Mouse (Mus musculus) heart, embryonic 15.5 days (tissue): ENCODE data around the gene E2f2. TPM values are rescaled to one million over a fixed set of nuclear protein-coding genes. Genes with fewer than 3 reads are reported as not detected.

Experiments
- ATAC-seq: fragments of 200-750 bp; cut with Nextera tagmentation; replicated peaks from 2 replicates; pipeline ENCODE4 v1.8.0; 2017; ENCODE audit warnings: low read depth, moderate TSS enrichment; ENCODE audit not compliant: insufficient number of reproducible peaks, insufficient read depth, low FRiP score
- H3K27ac ChIP-seq: fragments of 300-500 bp; sonication (generic); 2 replicates; pipeline ENCODE4 v1.5.1; 2015; ENCODE audit warnings: mild to moderate bottlenecking, inconsistent platforms
- H3K27me3 ChIP-seq: fragments of 300-500 bp; sonication (generic); 2 replicates; pipeline ENCODE4 v1.6.1; 2015; ENCODE audit warnings: inconsistent platforms
- H3K36me3 ChIP-seq: fragments of 300-500 bp; sonication (generic); 2 replicates; pipeline ENCODE4 v1.6.1; 2015; ENCODE audit warnings: mild to moderate bottlenecking, inconsistent platforms
- H3K4me1 ChIP-seq: fragments of 300-500 bp; sonication (generic); replicated peaks from 2 replicates; pipeline ENCODE4 v1.6.1; 2015; ENCODE audit warnings: inconsistent platforms
- H3K4me2 ChIP-seq: fragments of 300-500 bp; sonication (generic); 2 replicates; pipeline ENCODE4 v1.6.1; 2015; ENCODE audit warnings: inconsistent platforms, mild to moderate bottlenecking, moderate library complexity
- H3K4me3 ChIP-seq: fragments of 300-500 bp; sonication (generic); 2 replicates; pipeline ENCODE4 v1.5.1; 2015; ENCODE audit warnings: mild to moderate bottlenecking, inconsistent platforms
- H3K9ac ChIP-seq: fragments of 300-500 bp; sonication (generic); 2 replicates; pipeline ENCODE4 v1.6.1; 2015; ENCODE audit warnings: mild to moderate bottlenecking, inconsistent platforms
- H3K9me3 ChIP-seq: fragments of 300-500 bp; sonication (generic); replicated peaks from 2 replicates; pipeline ENCODE4 v1.6.1; 2016; ENCODE audit warnings: inconsistent platforms
- WGBS: fragments of 180-500 bp; shearing (Covaris S2); methylation state at CpG from one replicate; pipeline ENCODE4 v1.1.7; 2015; ENCODE audit warnings: mixed read lengths; 5-methylcytosine and 5-hydroxymethylcytosine counted together
- polyA plus RNA-seq: library from polyadenylated mRNA; unstranded; fragments of >200 nt; fragmentation: Nextera tagmentation; extraction: Ambion mirVana; gene quantifications from 2 replicates; pipeline ENCODE4 v1.2.1, GENCODE M21; 2015

Gene E2f2
- 7.8 and 9.6 TPM in 2 replicates for polyA plus RNA-seq

DNA sequence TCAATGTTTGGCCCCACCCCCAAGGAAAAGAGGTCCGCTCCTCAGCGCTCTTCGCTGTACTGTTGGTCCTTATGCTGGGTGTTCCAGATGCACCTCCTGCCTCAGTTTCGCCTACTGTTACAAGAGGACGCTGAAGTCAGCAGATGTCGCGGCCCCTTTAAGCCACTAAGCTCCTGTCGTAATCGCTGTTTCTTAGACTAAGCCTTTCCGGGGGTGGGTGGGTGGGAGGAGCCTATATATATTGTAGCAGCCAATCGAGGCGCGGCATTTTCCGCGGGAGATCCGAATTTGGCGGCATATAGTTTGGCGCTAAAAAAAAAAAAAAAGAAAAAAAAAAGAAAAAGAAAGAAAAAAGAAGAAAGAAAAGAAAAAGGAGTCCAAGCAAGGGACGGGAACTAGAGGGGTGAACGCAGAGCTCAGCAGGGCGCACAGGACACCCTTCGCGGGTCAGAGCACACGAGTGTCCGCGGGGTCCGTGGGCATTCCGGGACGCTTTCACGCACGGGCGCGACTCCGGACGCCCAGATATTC lies at the start of gene E2f2:
E2f2 (plus strand) TSS at position 384 of the 531 bp plus-strand sequence.
- Histone ChIP-seq H3K9ac (peak within 1 kb of the TSS; percentile 74), H3K4me3 (peak within 1 kb of the TSS; percentile 73), H3K4me1 (peaks cover 48% of the 10 kb centered on the region), H3K9me3 (no peaks in the 10 kb centered on the region), H3K27me3 (no peaks in the 10 kb centered on the region), H3K27ac (peak within 1 kb of the TSS; percentile 57), H3K36me3 (no peaks in the 10 kb centered on the region), H3K4me2 (peak within 1 kb of the TSS; percentile 97)
- WGBS, result under 1% methylated on average over 35 of the region's 35 CpGs
- 0 out of 2 replicates have a peak, but pooled peaks have one; percentile 24 for ATAC-seq

DNA sequence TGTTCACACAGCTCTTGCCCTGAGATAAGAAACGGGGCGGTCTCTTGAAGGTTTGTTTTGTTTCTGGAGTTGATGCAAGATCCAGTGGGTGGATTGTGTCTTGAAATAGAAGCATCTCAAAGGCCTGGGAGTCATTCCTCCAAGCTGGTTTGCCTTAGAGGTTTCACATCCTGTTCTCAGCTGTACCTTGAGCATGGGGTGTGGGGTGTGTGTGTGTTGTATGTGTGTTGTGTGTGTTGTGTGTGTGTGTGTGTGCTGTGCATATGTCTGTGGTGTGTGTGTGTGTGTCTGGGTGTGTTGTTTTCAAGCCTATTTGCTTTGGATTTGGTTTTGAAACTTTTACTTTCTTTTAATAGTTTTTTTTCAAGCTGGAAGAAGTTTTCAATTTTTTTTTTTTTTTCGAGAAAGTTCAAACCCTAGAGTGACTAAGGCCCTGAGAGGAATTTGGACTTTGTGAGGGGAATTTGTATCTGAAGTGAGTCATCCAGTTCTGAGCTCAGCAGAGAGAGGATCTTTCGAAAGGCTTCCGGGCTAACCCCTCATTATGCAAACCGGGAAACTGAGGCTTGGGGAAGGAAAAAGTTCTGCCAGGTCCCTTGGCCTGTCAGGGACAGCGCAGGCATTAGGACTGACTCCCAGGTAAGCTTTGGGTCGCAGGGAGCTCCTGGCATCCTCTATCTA lies 48.9 kb upstream of the E2f2 start:
- no peak overlapping the region for H3K9ac ChIP-seq
- no peak for ATAC-seq
- no peaks in the 10 kb centered on the region for H3K9me3 ChIP-seq
- H3K27me3 ChIP-seq, result no peaks in the 10 kb centered on the region
- H3K27ac ChIP-seq, result peak overlapping the region; percentile 49
- whole genome bisulfite sequencing, result 43% methylated on average over 8 of the region's 8 CpGs
- H3K4me1 ChIP-seq, result peaks cover 31% of the 10 kb centered on the region
- H3K4me2 ChIP-seq, result no peak overlapping the region
- no peaks in the 10 kb centered on the region for H3K36me3 ChIP-seq
- H3K4me3 ChIP-seq, result no peak overlapping the region

DNA sequence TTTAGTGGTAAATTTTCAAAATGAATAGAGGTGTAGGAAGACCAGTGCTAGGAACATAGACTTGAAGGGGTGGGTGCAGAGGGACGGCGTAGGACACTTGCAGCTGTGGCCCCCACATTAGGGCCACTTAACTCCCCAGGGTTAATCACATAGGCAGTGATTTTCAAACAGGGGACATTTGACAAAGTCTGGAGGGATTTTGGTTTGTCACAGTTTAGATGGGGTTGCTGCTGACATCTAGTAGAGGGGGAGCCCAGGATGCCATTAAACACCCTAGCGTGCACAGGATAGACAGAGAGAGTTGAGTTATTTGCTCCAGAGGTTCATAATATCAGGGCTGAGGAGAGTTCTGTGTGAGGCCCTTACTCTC lies 48.4 kb upstream of the E2f2 start:
- peak overlapping the region; percentile 49 for H3K27ac ChIP-seq
- H3K36me3 ChIP-seq, result no peaks in the 10 kb centered on the region
- no peak overlapping the region for H3K4me3 ChIP-seq
- no peaks in the 10 kb centered on the region for H3K27me3 ChIP-seq
- peaks cover 31% of the 10 kb centered on the region for H3K4me1 ChIP-seq
- WGBS, result 78% methylated on average over 3 of the region's 3 CpGs
- H3K9me3 ChIP-seq, result no peaks in the 10 kb centered on the region
- H3K4me2 ChIP-seq, result no peak overlapping the region
- ATAC-seq, result no peak
- no peak overlapping the region for H3K9ac ChIP-seq

DNA sequence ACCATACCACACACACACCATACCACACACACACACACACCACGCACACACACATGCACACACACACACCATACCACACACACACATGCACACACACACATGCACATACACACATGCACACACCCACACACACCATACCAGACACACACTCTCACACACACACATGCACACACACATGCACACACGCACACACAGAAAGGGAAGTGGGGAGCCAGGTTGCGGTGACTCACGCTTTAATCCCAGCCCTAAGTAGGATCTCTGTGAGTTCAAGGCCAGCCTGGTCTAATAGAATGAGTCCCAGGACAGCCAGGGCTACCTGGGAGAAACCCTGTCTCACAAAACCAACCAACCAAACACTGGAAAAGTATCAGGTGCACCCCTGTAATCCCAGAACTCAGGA lies 47.6 kb upstream of the E2f2 start:
- H3K4me3 ChIP-seq, result no peak overlapping the region
- H3K9me3 ChIP-seq, result no peaks in the 10 kb centered on the region
- peaks cover 31% of the 10 kb centered on the region for H3K4me1 ChIP-seq
- no peak for ATAC-seq
- 93% methylated on average over 4 of the region's 4 CpGs for WGBS
- H3K27me3 ChIP-seq, result no peaks in the 10 kb centered on the region
- H3K27ac ChIP-seq, result no peak overlapping the region
- H3K36me3 ChIP-seq, result no peaks in the 10 kb centered on the region
- no peak overlapping the region for H3K9ac ChIP-seq
- no peak overlapping the region for H3K4me2 ChIP-seq

DNA sequence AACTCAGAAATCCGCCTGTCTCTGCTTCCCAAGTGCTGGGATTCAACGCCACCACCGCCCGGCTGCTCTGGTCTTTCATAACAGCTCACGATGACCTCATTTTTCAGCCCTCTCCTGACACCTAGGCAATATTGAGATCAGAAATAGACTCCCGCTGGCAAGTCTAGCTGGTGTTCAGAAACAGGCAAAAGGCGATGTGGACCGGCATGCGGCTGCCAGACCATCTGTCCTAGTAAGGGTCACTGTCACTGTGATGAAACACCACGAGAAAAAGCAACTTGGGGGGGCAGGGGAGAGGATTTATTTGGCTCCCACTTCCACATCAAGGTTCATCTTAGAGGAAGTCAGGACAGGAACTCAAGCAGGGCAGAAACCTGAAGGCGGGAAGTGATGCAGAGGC lies 46.7 kb upstream of the E2f2 start:
- no peaks in the 10 kb centered on the region for H3K36me3 ChIP-seq
- 67% methylated on average over 11 of the region's 11 CpGs for WGBS
- no peaks in the 10 kb centered on the region for H3K9me3 ChIP-seq
- ATAC-seq, result no peak
- no peak overlapping the region for H3K4me3 ChIP-seq
- H3K27ac ChIP-seq, result no peak overlapping the region
- H3K27me3 ChIP-seq, result no peaks in the 10 kb centered on the region
- peaks cover 25% of the 10 kb centered on the region for H3K4me1 ChIP-seq
- no peak overlapping the region for H3K9ac ChIP-seq
- H3K4me2 ChIP-seq, result no peak overlapping the region

DNA sequence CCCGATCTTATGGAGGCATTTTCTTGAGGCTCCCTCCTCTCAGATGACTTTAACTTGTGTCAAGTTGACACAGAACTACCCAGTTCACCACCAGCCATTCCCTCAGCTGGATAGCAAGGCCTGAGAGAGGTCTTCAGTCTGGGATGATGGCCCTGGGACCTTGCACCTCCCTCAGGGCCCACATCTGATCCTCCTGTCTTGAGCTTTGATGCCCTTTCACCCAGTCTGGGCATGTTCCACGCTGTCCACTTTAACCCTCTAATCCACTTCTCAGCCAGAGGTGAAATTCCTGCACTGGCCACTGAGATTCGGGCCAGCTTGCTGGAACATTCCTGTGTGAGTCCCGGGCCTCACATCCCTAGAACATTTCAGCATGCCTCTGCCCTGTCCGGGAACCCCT lies 46.2 kb upstream of the E2f2 start:
- peaks cover 25% of the 10 kb centered on the region for H3K4me1 ChIP-seq
- 61% methylated on average over 5 of the region's 5 CpGs for WGBS
- no peak overlapping the region for H3K9ac ChIP-seq
- H3K27me3 ChIP-seq, result no peaks in the 10 kb centered on the region
- H3K4me3 ChIP-seq, result no peak overlapping the region
- H3K4me2 ChIP-seq, result no peak overlapping the region
- no peaks in the 10 kb centered on the region for H3K36me3 ChIP-seq
- no peak for ATAC-seq
- H3K9me3 ChIP-seq, result no peaks in the 10 kb centered on the region
- H3K27ac ChIP-seq, result peak overlapping the region; percentile 14; the same call in 1 of the 2 replicates

DNA sequence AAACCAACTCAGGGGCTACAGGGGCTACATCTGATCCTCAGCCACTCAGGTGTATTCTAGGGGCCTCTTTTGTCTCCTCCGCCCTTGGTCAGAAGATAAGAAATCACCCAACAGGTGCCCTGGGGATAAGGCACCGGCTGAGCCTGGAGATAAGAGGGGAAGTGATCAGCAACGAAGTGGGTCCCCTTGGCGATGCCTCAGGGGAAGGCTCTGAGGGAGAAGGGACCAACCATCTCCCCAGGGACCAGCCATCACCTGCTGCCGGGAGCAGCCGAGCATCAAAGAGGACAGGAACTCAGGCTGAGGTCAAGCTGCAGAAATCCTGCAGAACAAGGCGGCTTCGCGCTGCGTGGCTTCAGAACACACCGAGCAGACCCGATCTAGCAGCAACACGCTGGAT lies 44.5 kb upstream of the E2f2 start:
- ATAC-seq, result no peak
- peaks cover 25% of the 10 kb centered on the region for H3K4me1 ChIP-seq
- no peak overlapping the region for H3K27ac ChIP-seq
- no peak overlapping the region for H3K4me3 ChIP-seq
- H3K27me3 ChIP-seq, result no peaks in the 10 kb centered on the region
- no peaks in the 10 kb centered on the region for H3K36me3 ChIP-seq
- WGBS, result 46% methylated on average over 13 of the region's 13 CpGs
- H3K9me3 ChIP-seq, result no peaks in the 10 kb centered on the region
- H3K9ac ChIP-seq, result no peak overlapping the region
- no peak overlapping the region for H3K4me2 ChIP-seq

DNA sequence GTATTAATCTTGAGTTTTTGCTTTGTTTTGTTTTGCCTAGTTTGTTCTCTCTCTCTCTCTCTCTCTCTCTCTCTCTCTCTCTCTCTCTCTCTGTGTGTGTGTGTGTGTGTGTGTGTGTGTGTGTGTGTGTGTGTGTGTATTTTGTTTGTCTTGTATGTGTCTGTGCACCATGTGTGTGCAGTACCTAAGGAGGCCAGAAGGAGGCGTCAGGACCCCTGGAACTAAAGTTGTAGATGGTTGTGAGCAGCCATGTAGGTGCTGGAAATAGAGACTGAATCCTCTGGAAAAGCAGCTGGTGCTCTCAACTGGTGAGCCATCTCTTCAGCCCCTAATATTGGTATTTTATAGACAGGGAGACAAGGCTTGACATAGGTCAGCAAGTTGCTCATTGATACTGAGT lies 42.4 kb upstream of the E2f2 start:
- Histone ChIP-seq H3K9ac (no peak overlapping the region), H3K9me3 (no peaks in the 10 kb centered on the region), H3K27me3 (no peaks in the 10 kb centered on the region), H3K4me2 (no peak overlapping the region), H3K27ac (no peak overlapping the region), H3K36me3 (no peaks in the 10 kb centered on the region), H3K4me1 (peaks cover 31% of the 10 kb centered on the region), H3K4me3 (no peak overlapping the region)
- ATAC-seq, result no peak
- 67% methylated on average over 1 of the region's 1 CpGs for WGBS

DNA sequence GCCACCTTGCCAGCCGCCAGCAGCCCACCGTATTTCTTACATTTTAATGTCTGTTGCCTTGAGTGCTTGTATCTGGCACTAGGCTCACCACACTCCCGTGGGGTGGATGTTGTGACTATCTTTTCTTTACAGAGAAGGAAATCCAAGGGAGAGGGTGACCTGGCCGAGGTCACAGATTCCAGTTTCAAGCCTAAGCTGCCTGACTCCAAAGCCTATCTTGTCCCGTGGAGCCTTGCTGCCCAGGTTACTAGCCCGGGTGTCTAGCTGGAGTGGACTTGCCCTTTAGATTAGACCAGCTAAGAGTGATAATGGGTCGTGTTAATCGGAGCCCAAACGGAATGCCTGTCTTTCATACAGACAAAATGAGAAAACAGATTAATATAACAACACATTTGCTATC lies 38.4 kb upstream of the E2f2 start:
- peak overlapping the region; percentile 55 for H3K4me3 ChIP-seq
- H3K4me1 ChIP-seq, result peaks cover 38% of the 10 kb centered on the region
- peak overlapping the region; percentile 89 for H3K4me2 ChIP-seq

DNA sequence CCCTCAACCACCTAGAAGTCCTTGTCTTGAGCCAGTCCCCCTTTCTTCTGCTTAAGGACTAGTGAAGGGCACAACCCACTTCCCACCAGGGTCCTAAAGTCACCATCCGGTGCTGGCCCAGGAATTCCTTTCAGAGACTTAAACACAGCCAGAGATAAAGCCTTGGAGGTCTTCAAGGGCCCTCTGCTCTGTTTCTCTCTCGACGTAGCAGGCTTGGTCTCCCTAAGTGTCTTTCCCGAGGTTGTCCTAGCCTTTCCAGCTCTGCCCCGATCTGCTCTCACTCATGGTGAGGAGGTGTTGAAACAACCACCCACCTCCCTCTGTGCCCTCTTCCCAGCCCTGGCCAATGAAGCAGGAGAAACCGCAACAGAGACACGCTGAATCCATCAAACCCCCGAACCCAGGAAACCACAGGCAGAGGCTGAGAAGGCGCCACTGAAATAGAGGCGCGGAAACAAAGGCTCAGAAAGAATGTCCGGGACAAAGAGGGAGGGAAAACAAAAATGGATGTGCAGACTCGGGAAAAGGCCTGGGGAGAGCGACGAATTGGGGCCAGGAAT lies 37.7 kb upstream of the E2f2 start:
- WGBS, result under 1% methylated on average over 15 of the region's 15 CpGs
- H3K36me3 ChIP-seq, result no peaks in the 10 kb centered on the region
- H3K27ac ChIP-seq, result peak overlapping the region; percentile 93
- H3K4me2 ChIP-seq, result peak overlapping the region; percentile 89
- H3K4me1 ChIP-seq, result peaks cover 45% of the 10 kb centered on the region
- H3K27me3 ChIP-seq, result no peaks in the 10 kb centered on the region
- H3K4me3 ChIP-seq, result peak overlapping the region; percentile 55
- H3K9ac ChIP-seq, result peak overlapping the region; percentile 65
- ATAC-seq, result no peak
- no peaks in the 10 kb centered on the region for H3K9me3 ChIP-seq

More for the DNA sequence above, 38.4 kb upstream of the E2f2 start:
- WGBS, result 23% methylated on average over 9 of the region's 9 CpGs
- H3K9ac ChIP-seq, result no peak overlapping the region; the same call in 1 of the 2 replicates
- no peaks in the 10 kb centered on the region for H3K9me3 ChIP-seq
- H3K27me3 ChIP-seq, result no peaks in the 10 kb centered on the region
- H3K36me3 ChIP-seq, result no peaks in the 10 kb centered on the region
- ATAC-seq, result no peak
- H3K27ac ChIP-seq, result peak overlapping the region; percentile 93

DNA sequence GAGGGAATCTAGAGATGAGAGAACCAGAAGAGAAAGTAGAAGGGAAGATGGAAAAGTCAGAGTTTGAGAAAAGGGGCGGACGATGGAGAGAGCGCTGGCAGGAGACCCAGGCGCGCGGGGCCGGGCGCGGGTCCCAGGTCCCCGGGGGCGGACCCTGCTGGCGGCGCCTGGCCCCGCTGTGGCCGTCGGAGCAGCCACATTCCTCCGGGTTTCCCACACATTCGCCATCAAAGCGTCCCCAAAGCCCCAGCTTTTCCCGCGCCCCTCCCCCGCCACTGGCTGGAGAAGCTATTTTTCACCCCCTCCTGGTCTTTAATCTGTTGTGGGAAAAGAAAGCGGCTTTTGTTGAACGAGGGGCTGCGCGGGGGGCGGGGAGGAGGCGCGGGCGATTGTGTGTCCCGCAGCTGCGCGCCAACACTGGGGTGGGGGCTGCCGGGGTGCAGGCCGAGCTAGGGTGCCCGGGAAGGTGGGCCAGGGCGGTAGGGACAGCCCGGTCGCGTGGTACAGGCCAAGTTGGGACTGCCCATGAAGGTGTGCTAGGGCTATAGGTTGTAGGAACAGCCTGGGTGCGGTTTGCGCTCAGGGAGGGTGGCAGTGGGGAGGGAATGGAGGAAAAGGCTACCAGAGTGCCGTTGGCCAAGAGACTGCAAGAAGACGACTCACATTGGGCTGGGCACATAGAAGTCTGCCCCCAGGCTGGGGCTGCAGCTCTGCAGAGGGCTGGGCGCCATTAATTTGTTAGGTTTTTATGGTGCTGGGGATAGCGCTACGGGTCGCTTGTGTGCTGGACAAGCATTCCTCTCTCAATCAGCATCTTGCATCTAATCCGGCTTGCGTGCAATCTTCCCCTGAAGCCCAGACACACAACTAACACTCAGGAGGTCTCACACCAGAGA lies 37.0 kb upstream of the E2f2 start:
- Histone ChIP-seq H3K9me3 (no peaks in the 10 kb centered on the region), H3K4me3 (peak overlapping the region; percentile 55), H3K27ac (peak overlapping the region; percentile 93), H3K4me1 (peaks cover 52% of the 10 kb centered on the region), H3K36me3 (no peaks in the 10 kb centered on the region), H3K9ac (peak overlapping the region; percentile 65), H3K4me2 (peak overlapping the region; percentile 89), H3K27me3 (no peaks in the 10 kb centered on the region)
- WGBS, result 5% methylated on average over 50 of the region's 50 CpGs
- ATAC-seq, result peak; percentile 63
